Mouse (Mus musculus): Measurements from ENCODE around the gene Neil1. TPM values are rescaled to one million over a fixed set of nuclear protein-coding genes. Genes with fewer than 3 reads are reported as not detected.
A peak's percentile ranks its signal among the peaks of the same experiment; 100 is the strongest.

Gene Neil1
- polyA plus RNA-seq, 1 experiment = 2.7 TPM

DNA sequence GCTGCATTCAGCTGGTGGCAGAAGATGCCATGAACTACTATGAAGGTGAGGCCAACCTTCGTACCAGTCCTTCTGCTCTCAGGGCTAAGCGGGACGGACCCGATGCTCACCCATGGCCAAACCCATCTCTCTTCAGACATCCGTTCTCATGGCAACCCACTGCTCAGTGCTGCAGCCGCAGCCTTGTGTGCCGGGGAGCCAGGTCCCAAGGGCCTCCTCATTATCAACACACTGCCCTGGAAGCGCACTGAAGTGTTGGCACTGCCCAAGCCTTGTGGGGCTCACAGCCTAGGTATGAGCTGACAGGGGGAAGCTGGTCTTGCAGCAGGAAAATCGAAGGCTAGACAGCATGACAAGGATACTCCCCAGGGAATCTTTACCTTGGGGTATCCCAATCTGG, 9.0 kb downstream of the Neil1 start:
- Histone ChIP-seq H3K36me3 (ENCODE audit: control insufficient read depth, insufficient read depth) (peaks cover 14% of the 10 kb centered on the region), H3K27me3 (ENCODE audit: control insufficient read depth, insufficient read depth, insufficient read length) (no peaks in the 10 kb centered on the region), H3K79me2 (ENCODE audit: control insufficient read depth, insufficient read depth) (no peaks in the 10 kb centered on the region), H3ac (ENCODE audit: control insufficient read depth, insufficient read length, low read depth) (no peak overlapping the region), H3K79me3 (ENCODE audit: low read depth) (no peaks in the 10 kb centered on the region), H3K4me3 (ENCODE audit: insufficient read depth, poor library complexity, severe bottlenecking) (no peak overlapping the region)
- TF ChIP-seq MAX (IDR thresholded peaks at IDR 0.05) (no peak), FOSL1 (IDR thresholded peaks at IDR 0.05; ENCODE audit: insufficient read depth, low read length, poor library complexity, severe bottlenecking) (no peak), MYOG (IDR thresholded peaks at IDR 0.05; ENCODE audit: control insufficient read depth, extremely low read depth, insufficient read length) (no peak), USF1 (IDR thresholded peaks at IDR 0.05; ENCODE audit: low read depth) (no peak), CEBPB (IDR thresholded peaks at IDR 0.05; ENCODE audit: low read depth) (no peak), MYOD1 (IDR thresholded peaks at IDR 0.05; ENCODE audit: control insufficient read depth, insufficient read length, low read depth) (no peak), CTCF (IDR thresholded peaks at IDR 0.05; ENCODE audit: control insufficient read depth, insufficient read depth, insufficient read length) (no peak)

- TF ChIP-seq MYOG (IDR thresholded peaks at IDR 0.05; ENCODE audit: control insufficient read depth, extremely low read depth, insufficient read length) (no peak), USF1 (IDR thresholded peaks at IDR 0.05; ENCODE audit: low read depth) (no peak), FOSL1 (IDR thresholded peaks at IDR 0.05; ENCODE audit: insufficient read depth, low read length, poor library complexity, severe bottlenecking) (no peak), MYOD1 (IDR thresholded peaks at IDR 0.05; ENCODE audit: control insufficient read depth, insufficient read length, low read depth) (no peak), MAX (IDR thresholded peaks at IDR 0.05) (no peak), CEBPB (IDR thresholded peaks at IDR 0.05; ENCODE audit: low read depth) (no peak), CTCF (IDR thresholded peaks at IDR 0.05; ENCODE audit: control insufficient read depth, insufficient read depth, insufficient read length) (no peak)
- H3K27me3 ChIP-seq (ENCODE audit: control insufficient read depth, insufficient read depth, insufficient read length) = no peaks in the 10 kb centered on the region
- peaks cover 18% of the 10 kb centered on the region for H3K36me3 ChIP-seq (ENCODE audit: control insufficient read depth, insufficient read depth)
- no peaks in the 10 kb centered on the region for H3K79me2 ChIP-seq (ENCODE audit: control insufficient read depth, insufficient read depth)
- H3K79me3 ChIP-seq (ENCODE audit: low read depth) = no peaks in the 10 kb centered on the region
- no peak overlapping the region for H3K4me3 ChIP-seq (ENCODE audit: insufficient read depth, poor library complexity, severe bottlenecking)
- no peak overlapping the region for H3ac ChIP-seq (ENCODE audit: control insufficient read depth, insufficient read length, low read depth)
Measured at GRCm38 (mm10) chr9:57138507-57138906, 9.6 kb downstream of the Neil1 start.

- Histone ChIP-seq H3ac (ENCODE audit: control insufficient read depth, insufficient read length, low read depth) (no peak overlapping the region), H3K4me3 (ENCODE audit: insufficient read depth, poor library complexity, severe bottlenecking) (no peak overlapping the region), H3K79me3 (ENCODE audit: low read depth) (no peaks in the 10 kb centered on the region), H3K36me3 (ENCODE audit: control insufficient read depth, insufficient read depth) (peaks cover 20% of the 10 kb centered on the region), H3K27me3 (ENCODE audit: control insufficient read depth, insufficient read depth, insufficient read length) (no peaks in the 10 kb centered on the region), H3K79me2 (ENCODE audit: control insufficient read depth, insufficient read depth) (no peaks in the 10 kb centered on the region)
- TF ChIP-seq MYOD1 (IDR thresholded peaks at IDR 0.05; ENCODE audit: control insufficient read depth, insufficient read length, low read depth) (no peak), CEBPB (IDR thresholded peaks at IDR 0.05; ENCODE audit: low read depth) (no peak), MYOG (IDR thresholded peaks at IDR 0.05; ENCODE audit: control insufficient read depth, extremely low read depth, insufficient read length) (no peak), USF1 (IDR thresholded peaks at IDR 0.05; ENCODE audit: low read depth) (no peak), CTCF (IDR thresholded peaks at IDR 0.05; ENCODE audit: control insufficient read depth, insufficient read depth, insufficient read length) (no peak)
Measured at GRCm38 (mm10) chr9:57137777-57138176, 10.3 kb downstream of the Neil1 start.

DNA sequence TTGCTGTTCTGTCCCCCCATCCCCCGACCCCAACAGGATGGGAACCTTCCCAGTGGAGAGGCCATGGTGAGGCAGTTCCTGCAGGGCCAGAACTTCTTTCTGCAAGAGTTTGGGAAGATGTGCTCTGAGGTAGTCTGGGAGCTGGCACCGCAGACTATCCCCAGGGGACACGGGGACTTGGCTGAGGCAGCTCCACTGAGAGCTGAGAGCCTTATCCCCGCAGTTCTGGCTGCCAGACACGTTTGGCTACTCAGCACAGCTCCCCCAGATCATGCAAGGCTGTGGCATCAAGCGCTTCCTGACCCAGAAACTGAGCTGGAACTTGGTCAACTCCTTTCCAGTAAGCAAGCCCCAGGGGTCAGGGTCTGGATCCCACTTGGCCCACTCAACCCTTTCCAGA, 10.9 kb downstream of the Neil1 start:
- Histone ChIP-seq H3K79me2 (ENCODE audit: control insufficient read depth, insufficient read depth) (no peaks in the 10 kb centered on the region), H3K27me3 (ENCODE audit: control insufficient read depth, insufficient read depth, insufficient read length) (no peaks in the 10 kb centered on the region), H3K79me3 (ENCODE audit: low read depth) (no peaks in the 10 kb centered on the region), H3ac (ENCODE audit: control insufficient read depth, insufficient read length, low read depth) (no peak overlapping the region), H3K36me3 (ENCODE audit: control insufficient read depth, insufficient read depth) (peaks cover 20% of the 10 kb centered on the region), H3K4me3 (ENCODE audit: insufficient read depth, poor library complexity, severe bottlenecking) (no peak overlapping the region)
- TF ChIP-seq MYOG (IDR thresholded peaks at IDR 0.05; ENCODE audit: control insufficient read depth, extremely low read depth, insufficient read length) (no peak), FOSL1 (IDR thresholded peaks at IDR 0.05; ENCODE audit: insufficient read depth, low read length, poor library complexity, severe bottlenecking) (no peak), CTCF (IDR thresholded peaks at IDR 0.05; ENCODE audit: control insufficient read depth, insufficient read depth, insufficient read length) (no peak), USF1 (IDR thresholded peaks at IDR 0.05; ENCODE audit: low read depth) (no peak), MYOD1 (IDR thresholded peaks at IDR 0.05; ENCODE audit: control insufficient read depth, insufficient read length, low read depth) (no peak), MAX (IDR thresholded peaks at IDR 0.05) (no peak), CEBPB (IDR thresholded peaks at IDR 0.05; ENCODE audit: low read depth) (no peak)

GRCm38 (mm10) chr9:57130577-57131433, 17.3 kb downstream of the Neil1 start, which contains the start of gene Man2c1:
Gene Man2c1, plus strand, starts transcription at chr9:57130690.
- H3K27me3 ChIP-seq (ENCODE audit: control insufficient read depth, insufficient read depth, insufficient read length) = no peaks in the 10 kb centered on the region
- H3ac ChIP-seq (ENCODE audit: control insufficient read depth, insufficient read length, low read depth) = peak within 1 kb of the TSS; percentile 79
- no peaks in the 10 kb centered on the region for H3K79me3 ChIP-seq (ENCODE audit: low read depth)
- H3K4me3 ChIP-seq (ENCODE audit: insufficient read depth, poor library complexity, severe bottlenecking) = peak within 1 kb of the TSS; percentile 69
- H3K36me3 ChIP-seq (ENCODE audit: control insufficient read depth, insufficient read depth) = peaks cover 41% of the 10 kb centered on the region
- H3K79me2 ChIP-seq (ENCODE audit: control insufficient read depth, insufficient read depth) = peaks cover 12% of the 10 kb centered on the region
- TF ChIP-seq USF1 (IDR thresholded peaks at IDR 0.05; ENCODE audit: low read depth) (peak; percentile 67), MYOG (IDR thresholded peaks at IDR 0.05; ENCODE audit: control insufficient read depth, extremely low read depth, insufficient read length) (no peak), FOSL1 (IDR thresholded peaks at IDR 0.05; ENCODE audit: insufficient read depth, low read length, poor library complexity, severe bottlenecking) (no peak), CTCF (IDR thresholded peaks at IDR 0.05; ENCODE audit: control insufficient read depth, insufficient read depth, insufficient read length) (peak; percentile 57), CEBPB (IDR thresholded peaks at IDR 0.05; ENCODE audit: low read depth) (peak; percentile 51)
